Mouse (Mus musculus) adrenal gland, postnatal 10 days (tissue): ENCODE measurements around the gene Sec1. TPM values are rescaled to one million over a fixed set of nuclear protein-coding genes. Genes with fewer than 3 reads are reported as not detected.

Experiments used
- DNase-seq: peaks from one replicate; pipeline ENCODE4 v3.0.0; 2021; ENCODE audit warnings: mixed read lengths
- total RNA-seq, 2 experiments: library from RNA; stranded (reverse); gene quantifications; 2 replicates each; pipeline ENCODE4 v1.2.3; 2021

The Sec1 gene
- total RNA-seq, 2 experiments from 2014 or later = 0.21 to 0.30 TPM

- peak; percentile 98 for DNase-seq
Observed at GRCm38 (mm10) chr7:45717918-45718297, 23.7 kb upstream of the Sec1 start, which contains the start of gene Sphk2. Sphk2 (minus strand) TSS chr7:45718002.

- DNase-seq = no peak
Observed at GRCm38 (mm10) chr7:45716952-45717917, 23.0 kb upstream of the Sec1 start.

GRCm38 (mm10) chr7:45716460-45716857, 22.3 kb upstream of the Sec1 start:
- no peak for DNase-seq

GRCm38 (mm10) chr7:45715741-45716459, 21.7 kb upstream of the Sec1 start:
- DNase-seq = no peak

GRCm38 (mm10) chr7:45715090-45715708, 21.0 kb upstream of the Sec1 start, which contains the start of gene Rpl18:
Rpl18 (plus strand) TSS chr7:45715457.
- peak; percentile 98 for DNase-seq

- DNase-seq = no peak
Observed at GRCm38 (mm10) chr7:45714630-45715089, 20.5 kb upstream of the Sec1 start.

- no peak for DNase-seq
Observed at GRCm38 (mm10) chr7:45713881-45714520, 19.8 kb upstream of the Sec1 start.

- DNase-seq = no peak
Observed at GRCm38 (mm10) chr7:45713396-45713795, 19.2 kb upstream of the Sec1 start.

GRCm38 (mm10) chr7:45712022-45712757, 18.0 kb upstream of the Sec1 start:
- peak; percentile 84 for DNase-seq

- no peak for DNase-seq
Observed at GRCm38 (mm10) chr7:45711316-45712021, 17.3 kb upstream of the Sec1 start.

GRCm38 (mm10) chr7:45710477-45711191, 16.4 kb upstream of the Sec1 start:
- no peak for DNase-seq

GRCm38 (mm10) chr7:45709677-45710355, 15.6 kb upstream of the Sec1 start:
- DNase-seq = no peak

- DNase-seq = no peak
Observed at GRCm38 (mm10) chr7:45709036-45709435, 14.8 kb upstream of the Sec1 start.

- no peak for DNase-seq
Observed at GRCm38 (mm10) chr7:45708221-45708761, 14.1 kb upstream of the Sec1 start.

- peak; percentile 98 for DNase-seq
Observed at GRCm38 (mm10) chr7:45707375-45707967, 13.3 kb upstream of the Sec1 start.

GRCm38 (mm10) chr7:45706721-45707241, 12.6 kb upstream of the Sec1 start:
- DNase-seq = peak; percentile 96

- peak; percentile 90 for DNase-seq
Observed at GRCm38 (mm10) chr7:45705873-45706281, 11.7 kb upstream of the Sec1 start.

GRCm38 (mm10) chr7:45705443-45705864, 11.3 kb upstream of the Sec1 start:
- peak; percentile 53 for DNase-seq
